Mouse (Mus musculus): Measurements from ENCODE around the gene Atp6v0e. TPM values are rescaled to one million over a fixed set of nuclear protein-coding genes. Genes with fewer than 3 reads are reported as not detected.

Gene Atp6v0e
- polyA plus RNA-seq, 1 experiment from 2014 or later, result 122 TPM

- WGBS, result 89% methylated on average over 8 of the region's 8 CpGs
- no peaks in the 10 kb centered on the region for H3K27me3 ChIP-seq (ENCODE audit: control insufficient read depth, insufficient read depth, low read length)
- no peak overlapping the region for H3K4me3 ChIP-seq (ENCODE audit: low read depth, low read length)
- no peak overlapping the region for H3K4me2 ChIP-seq (ENCODE audit: low read depth)
- no peak overlapping the region for H3K27ac ChIP-seq (ENCODE audit: low read depth, low read length)
- no peak for ATAC-seq (ENCODE audit: insufficient read depth, low FRiP score, low TSS enrichment)
- no peaks in the 10 kb centered on the region for H3K36me3 ChIP-seq (ENCODE audit: control insufficient read depth, insufficient read depth, low read length)
- no peaks in the 10 kb centered on the region for H3K9me3 ChIP-seq (ENCODE audit: control insufficient read depth, low read length)
- no peak for DNase-seq (ENCODE audit: low spot score)
- H3K9ac ChIP-seq (ENCODE audit: low read length), result no peak overlapping the region
- H3K4me1 ChIP-seq (ENCODE audit: control insufficient read depth, insufficient read depth, low read length), result no peaks in the 10 kb centered on the region
Measured at GRCm38 (mm10) chr17:26688795-26689735, 26.0 kb downstream of the Atp6v0e start.

GRCm38 (mm10) chr17:26689810-26690209 is 26.8 kb downstream of the Atp6v0e start:
- WGBS, result 87% methylated on average over 2 of the region's 2 CpGs
- Histone ChIP-seq H3K9ac (ENCODE audit: low read length) (no peak overlapping the region), H3K36me3 (ENCODE audit: control insufficient read depth, insufficient read depth, low read length) (no peaks in the 10 kb centered on the region), H3K9me3 (ENCODE audit: control insufficient read depth, low read length) (no peaks in the 10 kb centered on the region), H3K4me3 (ENCODE audit: low read depth, low read length) (no peak overlapping the region), H3K27ac (ENCODE audit: low read depth, low read length) (no peak overlapping the region), H3K4me2 (ENCODE audit: low read depth) (no peak overlapping the region), H3K4me1 (ENCODE audit: control insufficient read depth, insufficient read depth, low read length) (no peaks in the 10 kb centered on the region), H3K27me3 (ENCODE audit: control insufficient read depth, insufficient read depth, low read length) (no peaks in the 10 kb centered on the region)
- ATAC-seq (ENCODE audit: insufficient read depth, low FRiP score, low TSS enrichment) (no peak), DNase-seq (ENCODE audit: low spot score) (no peak)

GRCm38 (mm10) chr17:26690236-26690635 is 27.2 kb downstream of the Atp6v0e start:
- Histone ChIP-seq H3K27me3 (ENCODE audit: control insufficient read depth, insufficient read depth, low read length) (no peaks in the 10 kb centered on the region), H3K4me1 (ENCODE audit: control insufficient read depth, insufficient read depth, low read length) (no peaks in the 10 kb centered on the region), H3K36me3 (ENCODE audit: control insufficient read depth, insufficient read depth, low read length) (no peaks in the 10 kb centered on the region), H3K9me3 (ENCODE audit: control insufficient read depth, low read length) (no peaks in the 10 kb centered on the region), H3K4me2 (ENCODE audit: low read depth) (no peak overlapping the region), H3K4me3 (ENCODE audit: low read depth, low read length) (no peak overlapping the region), H3K27ac (ENCODE audit: low read depth, low read length) (no peak overlapping the region), H3K9ac (ENCODE audit: low read length) (no peak overlapping the region)
- ATAC-seq (ENCODE audit: insufficient read depth, low FRiP score, low TSS enrichment) (no peak), DNase-seq (ENCODE audit: low spot score) (no peak)
- WGBS, result 80% methylated on average over 5 of the region's 5 CpGs

- Histone ChIP-seq H3K4me2 (ENCODE audit: low read depth) (no peak overlapping the region), H3K9ac (ENCODE audit: low read length) (no peak overlapping the region), H3K4me1 (ENCODE audit: control insufficient read depth, insufficient read depth, low read length) (no peaks in the 10 kb centered on the region), H3K36me3 (ENCODE audit: control insufficient read depth, insufficient read depth, low read length) (no peaks in the 10 kb centered on the region), H3K4me3 (ENCODE audit: low read depth, low read length) (no peak overlapping the region), H3K9me3 (ENCODE audit: control insufficient read depth, low read length) (no peaks in the 10 kb centered on the region), H3K27ac (ENCODE audit: low read depth, low read length) (no peak overlapping the region), H3K27me3 (ENCODE audit: control insufficient read depth, insufficient read depth, low read length) (no peaks in the 10 kb centered on the region)
- DNase-seq (ENCODE audit: low spot score) (no peak), ATAC-seq (ENCODE audit: insufficient read depth, low FRiP score, low TSS enrichment) (no peak)
- WGBS, result 90% methylated on average over 7 of the region's 7 CpGs
Measured at GRCm38 (mm10) chr17:26691110-26691509, 28.1 kb downstream of the Atp6v0e start.

GRCm38 (mm10) chr17:26693424-26693823 is 30.4 kb downstream of the Atp6v0e start:
- 79% methylated on average over 7 of the region's 7 CpGs for WGBS
- Histone ChIP-seq H3K9ac (ENCODE audit: low read length) (no peak overlapping the region), H3K27ac (ENCODE audit: low read depth, low read length) (no peak overlapping the region), H3K9me3 (ENCODE audit: control insufficient read depth, low read length) (no peaks in the 10 kb centered on the region), H3K36me3 (ENCODE audit: control insufficient read depth, insufficient read depth, low read length) (no peaks in the 10 kb centered on the region), H3K4me1 (ENCODE audit: control insufficient read depth, insufficient read depth, low read length) (no peaks in the 10 kb centered on the region), H3K27me3 (ENCODE audit: control insufficient read depth, insufficient read depth, low read length) (no peaks in the 10 kb centered on the region), H3K4me2 (ENCODE audit: low read depth) (no peak overlapping the region), H3K4me3 (ENCODE audit: low read depth, low read length) (no peak overlapping the region)
- ATAC-seq (ENCODE audit: insufficient read depth, low FRiP score, low TSS enrichment) (no peak), DNase-seq (ENCODE audit: low spot score) (no peak)

- DNase-seq (ENCODE audit: low spot score) (no peak), ATAC-seq (ENCODE audit: insufficient read depth, low FRiP score, low TSS enrichment) (no peak)
- Histone ChIP-seq H3K4me3 (ENCODE audit: low read depth, low read length) (no peak overlapping the region), H3K9ac (ENCODE audit: low read length) (no peak overlapping the region), H3K4me1 (ENCODE audit: control insufficient read depth, insufficient read depth, low read length) (no peaks in the 10 kb centered on the region), H3K9me3 (ENCODE audit: control insufficient read depth, low read length) (no peaks in the 10 kb centered on the region), H3K4me2 (ENCODE audit: low read depth) (no peak overlapping the region), H3K36me3 (ENCODE audit: control insufficient read depth, insufficient read depth, low read length) (no peaks in the 10 kb centered on the region), H3K27me3 (ENCODE audit: control insufficient read depth, insufficient read depth, low read length) (no peaks in the 10 kb centered on the region), H3K27ac (ENCODE audit: low read depth, low read length) (no peak overlapping the region)
- 77% methylated on average over 7 of the region's 7 CpGs for WGBS
Measured at GRCm38 (mm10) chr17:26694171-26694570, 31.1 kb downstream of the Atp6v0e start.

- WGBS, result 97% methylated on average over 3 of the region's 3 CpGs
- ATAC-seq (ENCODE audit: insufficient read depth, low FRiP score, low TSS enrichment) (no peak), DNase-seq (ENCODE audit: low spot score) (no peak)
- Histone ChIP-seq H3K4me1 (ENCODE audit: control insufficient read depth, insufficient read depth, low read length) (no peaks in the 10 kb centered on the region), H3K4me2 (ENCODE audit: low read depth) (no peak overlapping the region), H3K27ac (ENCODE audit: low read depth, low read length) (no peak overlapping the region), H3K9me3 (ENCODE audit: control insufficient read depth, low read length) (no peaks in the 10 kb centered on the region), H3K27me3 (ENCODE audit: control insufficient read depth, insufficient read depth, low read length) (no peaks in the 10 kb centered on the region), H3K36me3 (ENCODE audit: control insufficient read depth, insufficient read depth, low read length) (no peaks in the 10 kb centered on the region), H3K4me3 (ENCODE audit: low read depth, low read length) (no peak overlapping the region), H3K9ac (ENCODE audit: low read length) (no peak overlapping the region)
Measured at GRCm38 (mm10) chr17:26695193-26695592, 32.2 kb downstream of the Atp6v0e start.

- H3K27ac ChIP-seq (ENCODE audit: low read depth, low read length), result no peak overlapping the region
- H3K4me2 ChIP-seq (ENCODE audit: low read depth), result no peak overlapping the region
- no peaks in the 10 kb centered on the region for H3K27me3 ChIP-seq (ENCODE audit: control insufficient read depth, insufficient read depth, low read length)
- DNase-seq (ENCODE audit: low spot score) (no peak), ATAC-seq (ENCODE audit: insufficient read depth, low FRiP score, low TSS enrichment) (no peak)
- no peaks in the 10 kb centered on the region for H3K4me1 ChIP-seq (ENCODE audit: control insufficient read depth, insufficient read depth, low read length)
- H3K4me3 ChIP-seq (ENCODE audit: low read depth, low read length), result no peak overlapping the region
- no peaks in the 10 kb centered on the region for H3K36me3 ChIP-seq (ENCODE audit: control insufficient read depth, insufficient read depth, low read length)
- no peak overlapping the region for H3K9ac ChIP-seq (ENCODE audit: low read length)
- no peaks in the 10 kb centered on the region for H3K9me3 ChIP-seq (ENCODE audit: control insufficient read depth, low read length)
- 87% methylated on average over 5 of the region's 5 CpGs for WGBS
Measured at GRCm38 (mm10) chr17:26698846-26699245, 35.8 kb downstream of the Atp6v0e start.
